Mouse (Mus musculus) inflammation-experienced regulatory T-cells, adult 16 weeks (primary cell): ENCODE data around the gene Aldh3b1. TPM values are rescaled to one million over a fixed set of nuclear protein-coding genes. Genes with fewer than 3 reads are reported as not detected.

Experiments used
- polyA plus RNA-seq: library from polyadenylated mRNA; unstranded; fragments of 100-300 nt; shearing (Covaris generic); gene quantifications from one replicate; pipeline ENCODE4 v1.2.1, GENCODE M21; 2017

The Aldh3b1 gene
- 0.95 TPM for polyA plus RNA-seq

GRCm38 (mm10) chr19:3929211-3929941, at the start of gene Aldh3b1:
Aldh3b1 (minus strand) TSS chr19:3929808.

GRCm38 (mm10) chr19:3972229-3972628, 42.6 kb upstream of the Aldh3b1 start, which contains the start of gene Aldh3b2:
Aldh3b2 (plus strand) TSS chr19:3972328.

GRCm38 (mm10) chr19:3958470-3958869, 28.9 kb upstream of the Aldh3b1 start, which contains the start of gene Aldh3b3:
Aldh3b3 (plus strand) TSS chr19:3958645.

GRCm38 (mm10) chr19:3935032-3935895, 5.7 kb upstream of the Aldh3b1 start, which contains the start of gene Unc93b1:
Unc93b1 (plus strand) TSS chr19:3935186.

GRCm38 (mm10) chr19:3912337-3913204, 17.0 kb downstream of the Aldh3b1 start, which contains the start of gene Ndufs8:
Ndufs8 (minus strand) TSS chr19:3912774.

GRCm38 (mm10) chr19:3906795-3907786, 22.5 kb downstream of the Aldh3b1 start, which contains the start of gene Tcirg1:
Tcirg1 (minus strand) TSS chr19:3907133.

Other genes with a start within 250 kb of the Aldh3b1 start
- gene Lrp5, start 243.2 kb downstream of the Aldh3b1 start, polyA plus RNA-seq, result not detected
- 8.9 TPM for gene 1810055G02Rik, start 221.5 kb downstream of the Aldh3b1 start, polyA plus RNA-seq
- gene Kmt5b, start 162.4 kb downstream of the Aldh3b1 start, polyA plus RNA-seq, result 48.1 TPM
- 3.3 TPM for gene Chka, start 78.0 kb downstream of the Aldh3b1 start, polyA plus RNA-seq
- 75.6 TPM for gene Tcirg1, start 22.7 kb downstream of the Aldh3b1 start, polyA plus RNA-seq
- gene Ndufs8, start 17.0 kb downstream of the Aldh3b1 start, polyA plus RNA-seq, result 209 TPM
- gene Unc93b1, start 5.4 kb upstream of the Aldh3b1 start, polyA plus RNA-seq, result 71.9 TPM
- not detected for gene Aldh3b3, start 28.8 kb upstream of the Aldh3b1 start, polyA plus RNA-seq
- not detected for gene Aldh3b2, start 42.5 kb upstream of the Aldh3b1 start, polyA plus RNA-seq
- gene Acy3, start 56.8 kb upstream of the Aldh3b1 start, polyA plus RNA-seq, result 0.88 TPM
- not detected for gene Tbx10, start 62.9 kb upstream of the Aldh3b1 start, polyA plus RNA-seq
- gene Nudt8, start 70.8 kb upstream of the Aldh3b1 start, polyA plus RNA-seq, result 12.2 TPM
- gene Gm49405, start 70.8 kb upstream of the Aldh3b1 start, polyA plus RNA-seq, result 1.6 TPM
- 2.9 TPM for gene Doc2g, start 73.5 kb upstream of the Aldh3b1 start, polyA plus RNA-seq
- gene Ndufv1, start 83.0 kb upstream of the Aldh3b1 start, polyA plus RNA-seq, result 167 TPM
- 661 TPM for gene Gstp1, start 108.2 kb upstream of the Aldh3b1 start, polyA plus RNA-seq
- gene Gstp2, start 116.2 kb upstream of the Aldh3b1 start, polyA plus RNA-seq, result 1.1 TPM
- 111 TPM for gene Gstp3, start 129.8 kb upstream of the Aldh3b1 start, polyA plus RNA-seq
- not detected for gene Cabp2, start 151.8 kb upstream of the Aldh3b1 start, polyA plus RNA-seq
- 1,056 TPM for gene Cdk2ap2, start 167.4 kb upstream of the Aldh3b1 start, polyA plus RNA-seq
- gene Pitpnm1, start 170.2 kb upstream of the Aldh3b1 start, polyA plus RNA-seq, result 397 TPM
- gene Aip, start 196.1 kb upstream of the Aldh3b1 start, polyA plus RNA-seq, result 213 TPM
- gene Gpr152, start 210.0 kb upstream of the Aldh3b1 start, polyA plus RNA-seq, result not detected
- 0.57 TPM for gene Cabp4, start 214.2 kb upstream of the Aldh3b1 start, polyA plus RNA-seq
- gene Coro1b, start 218.8 kb upstream of the Aldh3b1 start, polyA plus RNA-seq, result 481 TPM
- 1,670 TPM for gene Ptprcap, start 223.8 kb upstream of the Aldh3b1 start, polyA plus RNA-seq
- gene Rps6kb2, start 233.5 kb upstream of the Aldh3b1 start, polyA plus RNA-seq, result 55.9 TPM
- gene Carns1, start 245.7 kb upstream of the Aldh3b1 start, polyA plus RNA-seq, result 16.4 TPM